Mouse (Mus musculus): ENCODE data around the gene Prkg2.

Prkg2 gene

DNA sequence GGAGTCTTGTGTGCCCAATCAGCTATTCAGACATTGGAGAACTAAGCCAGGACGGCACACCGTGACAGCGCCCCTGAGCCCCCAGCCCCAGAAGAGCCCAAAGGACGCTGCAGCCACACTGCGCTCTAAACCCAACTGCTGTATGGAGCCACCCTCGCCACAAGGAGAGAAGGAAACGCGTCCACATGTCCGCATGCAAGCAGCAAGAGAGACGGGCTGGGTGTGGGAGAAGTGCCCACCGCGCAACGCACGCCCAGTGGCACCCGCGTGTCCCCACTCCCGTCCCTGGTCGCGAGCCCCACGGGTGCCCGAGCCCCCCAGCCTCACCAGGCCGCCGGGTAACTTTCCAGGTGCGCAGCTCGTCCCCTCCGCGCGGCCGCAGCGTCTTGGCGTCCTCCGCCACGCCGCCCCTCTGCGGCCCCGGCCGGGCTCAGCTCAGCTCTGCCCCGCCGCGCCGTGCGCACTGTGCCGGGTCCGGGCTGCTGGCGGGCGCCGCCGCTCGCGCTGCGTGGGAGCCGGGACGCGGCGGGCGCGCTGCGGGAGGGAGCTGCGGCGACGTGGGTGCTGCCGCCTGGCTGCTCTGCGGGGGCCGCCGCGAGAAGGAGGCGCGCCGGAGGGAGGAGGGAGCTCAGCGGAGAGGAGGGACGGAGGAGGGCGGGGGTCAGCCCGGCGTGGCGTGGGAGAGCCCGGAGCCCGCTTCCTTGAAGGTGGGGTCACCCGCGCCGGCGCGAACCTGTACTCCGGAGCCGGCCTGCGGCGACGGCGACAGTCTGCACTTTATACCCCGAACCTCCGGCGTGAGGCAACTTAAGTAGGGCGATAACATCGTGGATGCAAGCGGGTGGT, at the start of gene Prkg2:
Gene Prkg2, minus strand, starts transcription at position 756 of the 846 bp plus-strand sequence.
- DNase-seq (ENCODE audit: low spot score): peak; percentile 17

DNA sequence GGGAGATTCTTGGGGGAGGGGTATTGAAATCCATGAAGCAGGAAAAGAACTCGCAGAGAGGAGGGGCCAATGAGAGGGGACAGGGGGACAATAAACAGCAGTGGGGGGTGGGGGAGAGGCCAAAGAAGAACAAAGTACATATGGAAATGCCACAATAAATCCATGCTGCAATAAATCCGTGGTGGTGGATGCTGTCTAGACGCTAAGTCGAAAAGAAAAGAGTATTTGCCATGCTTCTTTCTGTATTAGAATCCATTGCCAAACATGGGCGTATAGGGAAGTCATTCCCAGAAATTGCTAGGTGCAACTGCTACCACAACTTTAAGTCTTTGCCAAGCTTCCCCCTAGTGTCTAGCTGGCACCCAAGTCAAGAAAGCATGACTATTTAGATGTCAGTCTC, 46.8 kb upstream of the Prkg2 start:
- DNase-seq (ENCODE audit: low spot score): no peak

DNA sequence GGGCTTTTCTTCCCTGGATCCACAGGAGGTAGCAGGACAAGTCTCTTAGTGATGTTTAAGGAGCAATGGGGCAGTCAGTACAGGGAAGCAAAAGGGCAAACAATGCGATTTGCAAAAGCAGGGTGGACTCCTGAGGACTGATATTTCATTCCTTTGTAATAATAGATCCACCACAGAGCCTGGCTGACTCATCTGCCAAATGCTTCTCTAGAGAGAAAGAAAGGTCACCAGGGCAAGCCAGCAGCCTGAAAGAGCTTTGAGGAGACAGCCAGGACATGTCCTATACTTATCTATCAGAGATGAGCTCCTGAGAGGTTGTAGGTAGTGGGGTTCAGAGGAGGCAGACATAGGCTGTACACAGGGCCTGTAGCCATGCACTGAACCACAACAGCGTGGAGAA, 41.2 kb upstream of the Prkg2 start:
- DNase-seq (ENCODE audit: low spot score): no peak

DNA sequence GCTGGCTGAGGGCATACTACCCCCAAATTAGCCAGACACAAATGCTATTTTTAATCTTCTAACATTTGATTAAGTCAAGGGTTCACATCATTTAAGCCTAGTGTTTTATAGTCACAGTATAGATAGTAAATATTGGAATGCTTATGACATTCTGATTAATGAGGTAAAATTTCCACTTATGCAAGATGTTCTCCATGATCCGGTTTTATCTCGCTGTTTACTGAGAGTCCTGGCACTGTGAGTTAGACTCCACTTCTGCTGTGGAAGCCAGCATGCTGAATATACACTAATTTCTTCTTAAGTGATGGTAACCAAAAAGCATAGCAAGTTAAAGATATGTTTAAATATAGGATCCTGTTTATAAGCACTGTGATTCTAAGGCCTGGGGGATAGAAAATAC, 31.2 kb upstream of the Prkg2 start:
- DNase-seq (ENCODE audit: low spot score): no peak

DNA sequence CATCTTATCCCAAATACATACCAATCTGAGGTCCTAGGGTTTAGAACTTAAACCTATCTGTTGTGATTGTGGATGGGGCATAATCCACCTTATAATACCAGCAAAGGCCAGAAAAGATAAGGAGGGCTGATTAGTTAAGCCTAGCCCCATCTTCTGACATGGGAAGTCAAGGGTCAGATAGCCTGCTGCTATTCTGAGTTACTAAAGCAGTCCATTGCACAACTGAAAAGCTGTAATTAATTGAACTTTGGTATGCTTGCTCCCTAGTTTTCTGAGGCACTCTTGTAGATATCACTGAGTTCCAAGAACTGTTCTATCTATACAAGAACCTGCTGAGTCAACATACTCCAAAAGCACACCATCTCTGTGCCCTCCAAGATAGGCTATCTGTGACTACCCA, 25.4 kb upstream of the Prkg2 start:
- no peak for DNase-seq (ENCODE audit: low spot score)

DNA sequence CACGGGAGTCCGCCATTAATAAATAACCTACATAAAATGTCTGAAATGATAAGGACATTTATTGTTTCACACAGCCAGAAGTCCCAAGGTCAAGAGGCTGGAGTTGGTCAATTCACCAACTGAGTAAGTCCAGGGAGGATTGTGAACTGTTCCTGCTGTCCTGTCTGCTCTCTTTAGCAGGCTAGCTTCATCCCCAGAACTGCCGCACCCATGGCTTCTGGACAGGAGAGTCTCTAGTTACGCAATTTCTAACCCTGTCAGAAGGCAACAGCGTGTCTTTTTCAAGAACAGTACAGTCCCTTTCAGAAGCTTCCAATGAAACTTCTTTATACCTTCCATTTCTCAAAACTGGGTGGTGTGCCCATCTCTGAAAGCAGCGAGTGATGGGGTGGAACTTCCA, 1.9 kb upstream of the Prkg2 start:
- no peak for DNase-seq (ENCODE audit: low spot score)

DNA sequence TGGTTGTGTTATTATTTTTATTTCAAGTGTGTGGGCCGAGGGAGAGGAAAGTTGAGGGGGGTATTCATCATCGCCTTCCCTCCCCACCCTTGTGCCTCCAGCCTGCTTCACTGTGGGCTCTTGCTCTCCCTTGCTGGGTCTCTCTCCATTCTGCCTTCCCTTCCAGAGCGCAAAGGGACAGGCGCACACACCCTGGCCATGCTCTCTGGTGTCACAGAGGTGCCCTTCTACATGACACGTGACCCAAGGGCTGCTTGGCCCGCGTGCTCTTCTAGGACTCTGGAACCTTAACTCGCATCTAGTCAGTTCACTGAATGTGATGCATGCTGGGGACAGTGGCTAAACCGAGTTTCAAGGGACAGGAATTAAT, 276 bp upstream of the Prkg2 start:
- no peak for DNase-seq (ENCODE audit: low spot score)

DNA sequence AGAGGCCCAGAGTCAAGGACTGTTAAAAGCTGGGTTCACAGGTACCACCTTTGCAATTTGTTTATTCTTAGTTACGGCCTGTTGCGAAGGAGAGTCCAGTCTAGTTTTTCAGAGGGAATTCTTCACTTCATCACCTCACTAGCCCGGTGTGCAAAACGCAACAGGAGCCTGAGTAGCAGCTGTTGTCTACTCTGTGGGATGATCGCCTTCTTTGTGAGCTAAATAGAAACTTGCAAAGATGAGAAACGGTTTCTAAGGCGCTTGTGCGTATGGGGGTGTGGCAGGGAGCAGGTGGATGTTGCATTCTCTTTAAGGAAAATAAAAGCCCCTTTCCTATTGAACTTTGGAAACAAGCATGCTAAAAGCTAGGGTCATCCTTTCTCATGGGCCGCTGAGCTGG, 1.2 kb downstream of the Prkg2 start:
- no peak for DNase-seq (ENCODE audit: low spot score)

DNA sequence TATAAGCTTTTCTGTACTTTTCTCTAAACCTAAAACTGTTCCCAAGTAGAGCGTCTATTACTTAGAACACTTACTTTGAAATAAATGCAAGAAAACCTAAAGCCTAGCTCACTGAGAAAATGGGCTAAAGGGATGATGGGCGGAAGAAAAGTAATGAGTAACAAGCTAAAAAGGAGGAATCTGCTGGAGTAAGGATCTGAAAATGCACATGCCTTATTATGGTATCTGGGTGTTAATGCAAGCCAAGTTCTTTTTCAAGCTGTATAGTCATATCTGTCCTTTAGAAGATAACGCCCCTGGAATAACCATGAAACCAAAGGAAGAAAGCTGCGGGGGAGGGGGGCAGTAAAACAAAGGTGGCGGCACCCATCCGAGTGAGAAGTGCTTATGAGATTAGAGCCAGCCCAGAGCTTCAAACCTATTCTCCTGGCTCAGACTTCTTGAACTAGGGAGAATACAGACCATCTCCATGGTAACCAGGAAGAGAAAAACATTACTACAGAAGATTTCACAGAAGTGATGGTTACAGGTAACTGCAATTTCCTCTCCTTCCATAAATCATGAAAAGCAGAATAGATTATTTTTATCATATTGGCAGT, 5.5 kb downstream of the Prkg2 start:
- DNase-seq (ENCODE audit: low spot score): no peak

DNA sequence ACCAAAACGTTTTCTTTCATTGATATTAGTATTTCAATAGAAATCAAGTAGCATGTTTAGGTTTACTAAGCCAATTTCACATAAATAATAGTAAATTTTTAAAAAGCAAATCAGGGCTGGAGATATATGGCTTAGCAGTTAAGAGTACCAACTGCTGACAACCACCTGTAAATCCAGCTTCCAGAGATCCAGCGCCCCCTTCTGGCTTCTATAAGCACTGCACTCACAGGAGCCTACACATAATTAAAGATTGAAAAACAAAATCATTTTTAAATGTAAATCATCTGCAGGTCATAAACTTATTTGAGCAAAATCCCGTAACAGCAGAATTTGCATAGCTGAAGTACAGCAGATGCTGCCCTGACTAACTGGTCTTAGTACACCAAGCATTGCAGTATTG, 10.8 kb downstream of the Prkg2 start:
- DNase-seq (ENCODE audit: low spot score): no peak

DNA sequence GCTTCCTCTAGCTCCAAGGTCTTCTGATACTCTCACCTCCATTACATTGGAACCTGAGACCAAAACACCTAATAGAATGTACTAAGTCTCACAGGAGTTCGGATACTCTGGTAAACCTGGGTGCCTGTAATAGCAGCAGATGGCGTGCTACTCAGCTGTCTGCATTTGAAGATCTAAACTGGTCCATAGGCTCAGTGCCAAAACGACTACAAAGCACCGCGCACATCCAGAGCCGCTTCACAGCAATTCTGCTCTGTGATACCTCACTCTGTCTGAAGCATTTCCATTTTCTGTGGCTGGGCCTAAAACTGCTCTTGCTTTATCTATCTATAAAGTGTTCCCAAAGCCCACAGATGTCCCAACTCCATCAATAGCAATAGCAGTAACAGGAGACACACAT, 17.4 kb downstream of the Prkg2 start:
- no peak for DNase-seq (ENCODE audit: low spot score)

DNA sequence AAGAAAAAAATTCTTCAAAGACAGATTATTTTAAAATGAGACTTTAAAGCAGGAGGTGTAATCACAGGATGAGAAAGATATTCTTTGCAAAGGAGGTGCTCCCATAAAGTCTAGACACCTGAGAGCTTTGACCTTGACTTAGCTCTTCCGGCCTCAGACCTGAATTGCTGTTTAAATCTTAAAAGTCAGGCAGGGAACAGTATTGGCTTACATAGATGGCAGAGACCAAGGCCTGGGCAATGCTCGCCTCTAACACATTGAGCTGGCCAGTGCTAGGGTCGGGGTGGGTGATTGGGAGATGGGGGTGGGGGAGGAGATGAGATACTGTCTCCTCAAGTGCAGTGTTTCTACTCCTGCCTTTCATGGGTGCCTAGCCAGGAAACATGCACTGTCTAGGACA, 22.0 kb downstream of the Prkg2 start:
- no peak for DNase-seq (ENCODE audit: low spot score)

DNA sequence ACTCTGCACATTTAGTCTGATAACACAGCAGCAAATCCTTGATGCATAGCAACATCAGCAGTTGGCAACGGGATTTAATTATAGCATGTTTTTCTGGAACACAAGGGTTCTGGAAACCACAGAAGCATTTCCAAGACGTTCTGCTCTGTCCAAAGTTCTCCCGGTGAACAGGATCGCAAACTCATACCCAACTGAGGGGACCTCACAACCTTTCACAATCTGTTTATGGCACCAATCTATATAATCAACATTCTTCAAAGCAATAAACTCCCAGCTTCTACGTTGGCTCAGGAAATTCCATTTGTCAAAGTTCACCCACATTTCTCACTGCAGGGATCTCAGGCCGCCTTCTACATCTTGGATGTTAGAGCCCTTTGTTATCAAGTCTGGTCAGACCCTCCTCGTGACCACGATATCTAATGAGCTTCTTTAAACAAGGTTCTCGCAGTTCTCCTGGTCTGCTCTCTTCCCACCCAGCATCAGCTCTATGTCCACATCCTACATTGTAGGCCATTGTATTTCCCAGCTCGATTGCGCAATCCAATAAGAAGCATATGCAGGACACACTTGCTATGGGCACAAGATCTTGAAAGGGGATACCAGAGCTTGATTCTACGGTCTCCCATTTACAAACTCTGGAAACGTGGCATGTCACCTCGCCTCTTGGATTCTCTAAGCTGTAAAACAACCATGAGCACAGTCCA, 26.6 kb downstream of the Prkg2 start:
- DNase-seq (ENCODE audit: low spot score): no peak

DNA sequence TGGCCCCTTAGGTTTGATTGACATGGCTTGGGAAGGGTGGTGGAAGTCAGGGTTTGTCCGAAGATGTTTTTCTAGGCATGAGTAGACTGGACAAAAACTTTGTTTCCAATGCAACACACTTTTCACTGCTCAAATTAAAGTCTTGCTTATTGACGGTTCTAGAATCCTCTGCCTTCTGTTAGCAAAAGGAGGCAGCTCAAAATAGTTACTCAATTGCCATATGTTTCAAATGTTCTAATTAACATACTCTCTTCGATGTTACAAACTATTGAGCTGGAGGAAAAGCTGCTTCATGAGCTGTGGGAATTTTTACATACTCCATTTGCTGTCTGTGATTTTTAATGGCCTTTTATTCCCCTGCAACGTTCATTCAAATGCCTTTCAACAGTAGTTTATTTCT, 39.0 kb downstream of the Prkg2 start:
- DNase-seq (ENCODE audit: low spot score): no peak

DNA sequence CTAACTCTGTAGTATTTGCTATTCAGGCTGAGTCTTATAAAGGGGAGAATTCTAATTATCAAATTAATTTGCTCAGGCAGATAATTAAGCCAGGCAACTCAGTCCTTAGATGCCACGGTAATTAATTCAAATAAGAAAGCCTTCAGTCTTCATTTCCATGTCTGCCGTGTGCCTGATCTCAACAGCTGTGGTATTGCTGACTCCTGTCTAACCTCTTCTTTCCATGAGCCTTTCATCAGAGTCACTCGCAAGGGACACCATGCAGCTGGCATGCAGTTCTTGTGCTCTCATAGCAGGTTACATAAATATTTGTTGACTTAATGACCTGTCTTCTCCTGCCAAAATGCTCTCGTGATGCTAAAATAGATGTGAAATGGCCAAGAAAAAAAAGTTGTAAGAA, 41.4 kb downstream of the Prkg2 start:
- no peak for DNase-seq (ENCODE audit: low spot score)

DNA sequence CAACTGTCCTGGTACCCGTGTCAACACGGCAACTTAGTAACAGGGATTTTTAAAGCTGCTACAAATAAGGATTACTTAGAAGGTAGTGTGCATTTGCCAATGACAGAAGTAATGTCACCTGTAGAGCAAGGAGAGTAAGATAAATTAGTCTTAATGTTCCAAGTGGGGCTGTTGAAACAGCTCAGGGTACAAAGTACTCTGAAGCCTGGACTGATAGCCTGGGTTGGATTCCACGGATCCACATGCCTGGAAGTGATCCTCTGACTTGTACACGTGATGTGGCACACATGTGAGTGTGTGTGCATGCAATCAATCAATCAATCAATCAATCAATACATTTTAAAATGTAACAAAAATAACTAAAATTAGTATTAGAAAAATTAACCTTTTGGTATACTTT, 45.6 kb downstream of the Prkg2 start:
- no peak for DNase-seq (ENCODE audit: low spot score)

DNA sequence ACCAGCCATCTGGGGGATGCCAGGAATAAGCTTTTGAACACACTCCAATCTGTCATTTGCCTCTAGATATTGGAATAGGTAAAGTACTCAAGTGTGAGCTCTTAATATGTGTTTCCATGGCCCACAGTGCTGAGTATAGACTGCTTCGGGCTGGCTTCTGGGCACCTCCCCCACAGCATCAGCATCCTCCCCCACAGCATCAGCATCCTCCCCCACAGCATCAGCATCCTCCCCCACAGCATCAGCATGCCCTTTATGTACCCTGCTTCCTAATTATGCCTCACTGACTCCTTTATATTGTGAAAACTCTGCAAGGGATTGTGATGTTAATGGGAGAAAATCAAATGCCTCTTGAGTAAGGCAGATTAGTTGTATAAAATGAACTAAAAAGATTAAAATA, 49.5 kb downstream of the Prkg2 start:
- no peak for DNase-seq (ENCODE audit: low spot score)

DNA sequence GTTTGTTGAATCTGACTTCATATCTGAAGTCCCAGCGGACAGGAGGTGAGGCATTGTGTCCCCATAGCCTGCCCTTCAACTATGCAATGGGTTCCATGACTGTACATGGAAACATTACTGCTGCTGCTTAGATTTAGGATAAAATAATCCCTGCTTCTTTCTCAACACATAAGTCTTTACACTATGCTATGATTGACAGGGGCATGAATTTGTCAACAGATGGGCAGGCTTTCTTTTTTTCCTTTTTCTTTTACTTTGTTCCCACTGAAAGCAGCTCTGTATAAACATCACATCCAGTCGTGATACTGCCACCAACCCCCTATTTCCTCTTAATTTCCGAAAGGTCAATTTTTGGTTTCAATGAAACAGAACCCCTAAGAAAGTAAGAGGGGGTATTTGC, 50.0 kb downstream of the Prkg2 start:
- DNase-seq (ENCODE audit: low spot score): no peak

DNA sequence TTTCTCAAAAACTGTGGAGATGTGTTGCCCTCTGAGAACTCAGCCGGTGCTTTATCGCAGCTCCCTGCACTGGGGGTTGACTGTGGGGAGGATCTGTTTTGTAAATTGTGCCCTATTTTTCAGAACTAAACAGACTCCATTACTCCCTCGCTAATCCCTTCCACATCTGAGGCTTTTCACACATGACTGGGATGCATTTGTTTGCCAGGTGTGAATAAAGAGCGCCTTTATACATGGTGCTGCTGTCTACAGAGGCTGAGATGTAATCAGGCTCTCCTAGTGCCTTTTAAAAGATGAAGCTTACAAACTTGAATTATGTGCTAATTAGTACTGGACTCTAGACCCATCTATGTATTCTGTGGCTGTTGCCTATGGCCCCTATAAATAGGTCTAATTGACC, 50.7 kb downstream of the Prkg2 start:
- no peak for DNase-seq (ENCODE audit: low spot score)

DNA sequence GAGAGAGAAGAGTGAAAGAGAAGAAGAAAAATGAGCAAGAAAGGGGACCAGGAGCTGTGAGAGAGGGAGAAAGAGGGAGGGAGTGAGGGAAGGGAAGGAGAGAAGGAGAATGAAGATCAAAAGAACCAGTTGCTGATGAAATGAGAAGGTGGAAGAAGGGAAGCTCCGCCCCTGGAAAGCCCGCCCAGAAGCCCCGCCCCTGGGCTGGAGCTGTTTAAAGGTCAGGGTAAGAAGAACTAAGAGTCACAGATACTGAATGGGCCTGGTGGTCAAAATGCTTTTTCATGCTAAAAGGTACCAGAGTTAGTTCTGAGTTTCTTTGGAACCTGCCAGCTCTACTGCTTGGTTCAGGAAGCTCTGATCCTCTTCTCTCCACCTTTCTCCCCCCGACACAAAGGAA, 51.1 kb downstream of the Prkg2 start:
- DNase-seq (ENCODE audit: low spot score): no peak

DNA sequence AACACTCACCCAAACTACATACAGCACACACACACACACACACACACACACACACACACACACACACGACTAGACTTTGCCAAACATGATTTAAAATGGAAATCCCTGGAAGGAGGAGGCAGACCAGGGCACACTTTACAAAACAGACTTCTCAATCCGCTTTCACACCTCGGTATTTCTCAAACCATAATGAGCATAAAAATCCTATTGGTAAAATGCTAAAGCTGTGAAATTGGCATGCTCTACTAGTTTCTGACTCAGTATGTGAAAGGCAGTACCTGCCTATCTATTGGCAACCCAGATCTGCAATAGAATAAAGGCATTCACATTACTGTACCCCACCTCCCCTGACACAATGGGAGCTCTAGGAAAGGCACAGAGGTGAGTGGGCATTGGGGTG, 52.1 kb downstream of the Prkg2 start:
- DNase-seq (ENCODE audit: low spot score): no peak

DNA sequence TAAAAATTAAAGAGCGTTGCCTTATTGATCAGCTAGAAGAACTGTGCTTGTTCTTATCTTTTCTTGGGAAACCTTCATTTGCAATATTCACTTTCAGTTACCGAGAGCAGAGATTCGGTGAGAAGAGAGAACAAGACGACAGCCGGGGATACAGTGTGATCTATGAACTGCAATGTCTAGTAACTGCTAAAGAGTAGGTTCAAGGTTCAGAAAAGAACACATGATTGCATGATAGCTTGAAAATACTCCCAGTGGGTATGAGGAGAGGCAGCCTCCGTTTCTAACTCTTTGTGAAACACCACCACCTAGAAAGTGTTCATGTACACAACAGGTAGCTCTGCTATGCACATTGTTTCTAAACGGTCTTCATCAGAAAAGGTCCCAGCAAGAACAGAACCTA, 55.8 kb downstream of the Prkg2 start:
- DNase-seq (ENCODE audit: low spot score): no peak

DNA sequence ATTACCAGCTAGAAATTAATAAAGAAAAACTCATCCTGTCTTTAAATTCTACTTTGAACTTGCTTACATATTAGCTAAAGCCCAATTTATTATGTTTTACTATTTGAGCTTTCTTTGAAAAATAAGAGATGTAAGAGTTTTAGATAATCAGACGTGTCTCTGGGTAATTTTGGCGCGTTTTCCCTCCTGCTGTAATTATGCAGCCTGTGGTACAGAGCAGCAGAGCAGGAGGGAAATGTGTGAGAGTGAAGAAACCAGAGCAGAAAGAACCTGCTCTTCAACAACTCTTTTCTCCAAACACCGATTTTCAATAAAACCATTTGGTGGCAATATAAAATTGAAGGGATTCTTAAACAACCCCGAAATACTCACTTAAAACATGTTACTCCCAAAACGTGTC, 58.8 kb downstream of the Prkg2 start:
- DNase-seq (ENCODE audit: low spot score): no peak
